Mouse (Mus musculus) small intestine, adult 2 months (tissue): ENCODE data around the gene Sh3d19.

ENCODE experiments used
- CTCF ChIP-seq: fragments of 200-500 bp; IDR thresholded peaks from 2 replicates; pipeline ENCODE4 v1.5.1; 2012; ENCODE audit warnings: low read depth, mild to moderate bottlenecking, control low read depth, inconsistent platforms, low read length, moderate library complexity, mixed read lengths; ENCODE audit not compliant: insufficient replicate concordance, insufficient read length; ENCODE audit errors: extremely low read depth
- POLR2A ChIP-seq: fragments of 200-500 bp; IDR thresholded peaks from 2 replicates; pipeline ENCODE4 v1.6.1; 2012; ENCODE audit warnings: low read depth, mild to moderate bottlenecking, control low read depth, inconsistent platforms, low read length, moderate library complexity

- TF ChIP-seq POLR2A (no peak), CTCF (no peak)
Observed at GRCm38 (mm10) chr3:85974451-85974850, 3.5 kb downstream of the Sh3d19 start.
